Mouse (Mus musculus): ENCODE data around the gene Tsfm. TPM values are rescaled to one million over a fixed set of nuclear protein-coding genes. Genes with fewer than 3 reads are reported as not detected.

Gene Tsfm
- total RNA-seq, 2 experiments from 2014 or later = 27.2 to 27.3 TPM

- DNase-seq (ENCODE audit: extremely low spot score in 1 of 2, low spot score in 1 of 2) = no peak
These were observed 42.0 kb downstream of the Tsfm start for GRCm38 (mm10) chr10:126988513-126989165.

- no peak for DNase-seq (ENCODE audit: extremely low spot score in 1 of 2, low spot score in 1 of 2)
These were observed 43.2 kb downstream of the Tsfm start for GRCm38 (mm10) chr10:126987183-126988118.

GRCm38 (mm10) chr10:126986541-126986961, 44.1 kb downstream of the Tsfm start:
- DNase-seq (ENCODE audit: extremely low spot score in 1 of 2, low spot score in 1 of 2) = peak; percentile 53 to 60

- no peak for DNase-seq (ENCODE audit: extremely low spot score in 1 of 2, low spot score in 1 of 2)
These were observed 45.1 kb downstream of the Tsfm start for GRCm38 (mm10) chr10:126985579-126985978.

GRCm38 (mm10) chr10:126985127-126985526, 45.5 kb downstream of the Tsfm start:
- DNase-seq (ENCODE audit: extremely low spot score in 1 of 2, low spot score in 1 of 2) = no peak

- no peak for DNase-seq (ENCODE audit: extremely low spot score in 1 of 2, low spot score in 1 of 2)
These were observed 46.2 kb downstream of the Tsfm start for GRCm38 (mm10) chr10:126984189-126985004.

GRCm38 (mm10) chr10:126983193-126983725, 47.4 kb downstream of the Tsfm start:
- no peak for DNase-seq (ENCODE audit: extremely low spot score in 1 of 2, low spot score in 1 of 2)

- no peak for DNase-seq (ENCODE audit: extremely low spot score in 1 of 2, low spot score in 1 of 2)
These were observed 48.9 kb downstream of the Tsfm start for GRCm38 (mm10) chr10:126981746-126982145.

GRCm38 (mm10) chr10:126980933-126981530, 49.6 kb downstream of the Tsfm start:
- no peak for DNase-seq (ENCODE audit: extremely low spot score in 1 of 2, low spot score in 1 of 2)

GRCm38 (mm10) chr10:126980221-126980932, 50.3 kb downstream of the Tsfm start:
- DNase-seq (ENCODE audit: extremely low spot score in 1 of 2, low spot score in 1 of 2) = peak; percentile 49 to 56

GRCm38 (mm10) chr10:126979636-126980151, 50.9 kb downstream of the Tsfm start:
- DNase-seq (ENCODE audit: extremely low spot score in 1 of 2, low spot score in 1 of 2) = peak; percentile 45 to 46

- no peak for DNase-seq (ENCODE audit: extremely low spot score in 1 of 2, low spot score in 1 of 2)
These were observed 51.5 kb downstream of the Tsfm start for GRCm38 (mm10) chr10:126979121-126979635.

GRCm38 (mm10) chr10:126978277-126978994, 52.2 kb downstream of the Tsfm start, which contains the start of gene Ctdsp2:
Gene Ctdsp2, plus strand, starts transcription at chr10:126978717.
- peak; percentile 98 for DNase-seq (ENCODE audit: extremely low spot score in 1 of 2, low spot score in 1 of 2)

- no peak for DNase-seq (ENCODE audit: extremely low spot score in 1 of 2, low spot score in 1 of 2)
These were observed 53.6 kb downstream of the Tsfm start for GRCm38 (mm10) chr10:126977076-126977475.

GRCm38 (mm10) chr10:126975706-126976105, 54.9 kb downstream of the Tsfm start:
- DNase-seq (ENCODE audit: extremely low spot score in 1 of 2, low spot score in 1 of 2) = no peak

GRCm38 (mm10) chr10:126972988-126973387, 57.7 kb downstream of the Tsfm start:
- DNase-seq (ENCODE audit: extremely low spot score in 1 of 2, low spot score in 1 of 2) = no peak

GRCm38 (mm10) chr10:126972051-126972725, 58.5 kb downstream of the Tsfm start:
- no peak for DNase-seq (ENCODE audit: extremely low spot score in 1 of 2, low spot score in 1 of 2)
